Mouse (Mus musculus) kidney, postnatal 25 days (tissue): ENCODE data around the gene Plekha5.
A peak's percentile ranks its signal among the peaks of the same experiment; 100 is the strongest.

Experiments used
- DNase-seq, 2 experiments: peaks; one replicate each; pipeline ENCODE4 v3.0.0; 2021; ENCODE audit warnings: mixed read lengths in 2 of 2

Plekha5 gene

DNA sequence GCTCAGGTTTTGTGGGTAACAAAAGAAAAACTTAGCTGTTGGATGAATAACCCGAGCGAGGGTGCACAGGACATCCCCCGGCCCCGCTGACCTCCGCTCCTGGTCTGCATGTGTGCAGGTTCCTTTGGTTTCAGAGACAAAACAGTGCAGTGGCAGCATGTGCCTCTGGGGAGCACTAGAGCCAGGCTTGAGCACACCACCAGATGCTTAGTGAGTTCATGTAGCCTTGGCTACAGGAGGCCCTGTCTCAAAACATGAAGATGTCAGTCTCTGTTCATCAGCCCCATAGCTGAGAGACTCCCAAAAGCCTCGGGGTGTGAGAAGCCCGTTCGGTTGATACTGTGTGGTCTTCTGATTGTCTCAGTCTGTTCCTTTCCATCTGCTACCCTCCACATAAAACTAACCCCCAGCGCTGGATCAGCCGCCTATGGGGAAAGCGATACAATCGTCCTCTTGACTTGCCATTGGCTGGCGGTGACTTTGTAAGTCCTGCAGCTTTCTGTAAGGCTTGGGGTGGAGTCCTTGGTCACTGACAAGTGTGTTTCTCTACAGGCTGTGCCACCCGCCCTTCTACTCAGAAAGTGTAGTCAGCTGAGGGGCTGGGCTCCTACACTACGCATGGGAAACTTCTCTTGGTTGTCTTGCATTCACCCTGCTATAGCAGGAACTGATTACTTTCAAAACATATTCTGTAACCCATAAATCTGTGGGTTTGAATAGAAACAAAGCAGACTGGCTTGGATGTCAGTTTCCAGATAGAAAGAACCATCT is 32.7 kb downstream of the Plekha5 start:
- DNase-seq = no peak

DNA sequence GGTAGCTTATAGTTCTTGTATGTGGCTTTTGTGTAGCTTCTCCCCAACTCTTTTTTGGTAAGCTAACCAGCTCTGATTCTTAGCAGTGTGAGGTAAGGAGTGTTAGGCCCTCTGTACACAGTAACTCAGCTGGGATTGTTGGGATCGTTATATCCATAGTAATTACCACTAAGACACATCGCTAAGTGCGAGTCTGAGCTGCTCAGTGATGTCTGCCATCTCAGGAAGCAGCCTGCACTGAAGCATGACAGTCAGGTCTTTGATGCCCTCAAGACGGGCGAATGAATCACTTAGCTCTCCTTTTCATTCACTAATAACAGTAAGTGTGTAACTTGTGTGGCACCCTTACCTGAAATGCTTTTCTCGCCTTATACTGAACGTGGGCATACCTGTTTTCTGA is 36.5 kb downstream of the Plekha5 start:
- no peak for DNase-seq

DNA sequence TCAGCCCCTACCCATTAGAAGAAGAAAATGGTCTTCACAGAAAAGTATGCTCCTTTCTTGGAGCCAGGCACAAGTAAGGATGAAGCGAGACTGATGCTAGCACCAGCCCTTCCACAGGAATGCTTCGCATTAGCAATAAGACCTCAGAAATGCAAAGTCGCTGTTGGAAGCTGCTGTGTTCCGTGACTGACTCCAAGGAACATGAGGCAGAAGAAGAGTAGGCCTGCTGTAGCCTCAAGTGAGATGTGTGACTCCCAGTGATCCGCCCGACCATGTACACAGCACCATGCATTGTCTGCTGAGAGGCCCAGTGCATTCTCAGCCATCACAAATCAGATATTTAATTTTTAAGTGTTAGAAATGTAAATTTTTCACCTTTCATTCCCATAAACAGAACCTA is 41.0 kb downstream of the Plekha5 start:
- DNase-seq = no peak

DNA sequence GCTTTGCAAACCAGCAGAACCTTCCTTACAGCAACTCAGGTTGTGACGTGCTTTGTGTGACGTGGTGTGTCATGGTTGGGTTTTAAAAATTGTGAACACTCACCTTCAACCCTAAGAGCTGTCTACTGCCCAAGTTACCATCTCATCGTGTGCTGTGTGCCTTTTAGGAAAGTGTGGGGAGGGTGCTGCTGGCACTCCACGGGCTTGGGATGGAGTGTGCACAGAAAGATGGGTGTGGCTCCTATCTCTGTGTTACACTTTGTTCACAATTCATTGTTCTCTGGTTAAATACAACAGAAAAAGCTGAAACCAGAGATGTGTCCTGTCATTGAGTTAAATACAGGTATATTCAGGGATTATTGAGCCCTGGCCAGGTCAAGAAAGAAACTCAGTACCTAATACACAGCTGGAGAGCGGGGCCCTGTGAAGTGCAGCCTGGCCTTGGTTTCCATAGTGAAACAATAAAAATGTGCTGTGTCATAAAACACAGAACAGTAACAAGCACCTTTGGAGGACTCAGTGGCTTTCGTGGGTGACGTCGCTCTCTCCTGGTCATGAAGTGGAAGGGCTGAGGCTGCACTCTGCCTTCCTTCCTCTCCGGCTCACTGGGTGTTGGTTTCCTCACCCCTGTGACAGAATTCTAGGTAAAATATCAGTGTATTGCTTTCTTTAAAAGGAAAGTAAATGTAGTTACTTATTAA is 42.2 kb downstream of the Plekha5 start:
- peak; percentile 21 to 64 for DNase-seq

DNA sequence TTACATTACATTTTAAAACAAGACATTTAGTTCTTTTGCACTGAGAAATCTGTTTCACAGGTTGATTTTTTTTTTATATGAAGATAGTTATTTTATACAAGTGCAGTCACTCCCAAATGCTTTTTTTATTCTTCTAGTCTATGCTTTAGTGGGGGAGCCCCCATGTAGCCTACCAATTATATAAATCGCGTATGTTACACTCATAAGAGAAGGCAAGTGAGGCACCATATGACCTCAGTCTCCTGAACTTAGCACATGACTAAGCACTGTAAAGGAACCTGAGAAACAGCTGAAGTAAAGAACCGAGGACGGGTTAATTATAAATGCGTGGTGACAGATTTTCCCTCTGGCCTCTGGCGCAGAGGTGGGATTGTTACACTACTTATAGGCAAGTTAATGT is 43.0 kb downstream of the Plekha5 start:
- no peak for DNase-seq

DNA sequence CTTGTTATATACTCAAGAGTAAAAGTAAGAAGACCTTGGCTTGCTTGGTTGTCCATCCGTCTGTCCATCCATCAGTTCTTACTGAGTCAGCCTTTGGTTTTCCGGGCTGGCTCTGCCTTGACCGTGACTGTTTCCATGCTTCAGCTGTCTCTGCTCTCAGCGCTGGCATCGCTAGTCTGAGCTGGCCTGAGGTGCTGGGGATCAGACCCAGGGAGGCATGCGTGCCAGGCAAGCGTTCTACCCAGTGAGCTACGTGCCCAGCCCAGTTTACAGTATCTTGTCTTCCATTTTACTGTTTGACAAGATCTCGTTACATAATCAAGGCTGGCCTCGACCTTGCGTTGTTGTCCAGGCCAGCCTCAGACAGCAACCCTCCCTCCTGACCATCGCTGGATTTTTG is 44.0 kb downstream of the Plekha5 start:
- DNase-seq = no peak

DNA sequence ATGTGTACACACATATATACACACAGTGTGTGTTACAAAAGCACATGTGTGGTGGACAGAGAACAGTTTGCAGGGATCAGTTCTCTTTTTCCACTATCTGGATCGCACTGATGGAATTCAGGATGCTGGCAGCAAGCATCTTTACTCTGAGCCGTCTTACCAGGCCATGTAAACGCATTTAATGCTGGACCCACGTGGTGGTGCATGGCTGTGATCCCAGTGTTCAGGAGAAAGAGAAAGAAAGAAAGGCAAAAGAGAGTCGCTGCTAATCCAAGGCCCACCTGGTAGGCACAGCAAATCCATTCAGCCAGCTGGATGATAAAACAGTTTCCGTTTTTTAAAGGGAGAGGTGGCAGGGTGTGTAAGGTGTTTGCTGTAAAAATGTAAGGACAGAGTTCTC is 45.9 kb downstream of the Plekha5 start:
- no peak for DNase-seq

DNA sequence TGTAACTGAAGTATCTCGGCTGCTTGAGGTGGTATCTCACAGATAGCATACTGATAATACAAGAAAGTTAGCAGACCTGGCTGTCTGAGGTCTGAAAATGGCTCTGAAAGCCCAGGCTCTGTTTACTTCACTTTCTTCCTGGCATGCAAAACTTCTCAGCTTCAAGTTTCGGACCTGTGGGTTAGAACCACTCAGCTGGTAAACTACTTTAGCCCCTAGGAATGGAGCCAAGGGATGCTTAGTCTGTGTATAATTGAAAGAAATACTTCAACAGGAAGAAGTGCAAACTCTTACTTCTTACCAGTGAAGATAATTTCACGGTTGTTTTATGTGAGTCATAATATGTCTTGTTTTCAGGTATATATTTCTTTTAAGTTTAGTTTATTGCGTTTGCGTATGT is 47.9 kb downstream of the Plekha5 start:
- DNase-seq = peak in 1 of 2 experiments; percentile 13

DNA sequence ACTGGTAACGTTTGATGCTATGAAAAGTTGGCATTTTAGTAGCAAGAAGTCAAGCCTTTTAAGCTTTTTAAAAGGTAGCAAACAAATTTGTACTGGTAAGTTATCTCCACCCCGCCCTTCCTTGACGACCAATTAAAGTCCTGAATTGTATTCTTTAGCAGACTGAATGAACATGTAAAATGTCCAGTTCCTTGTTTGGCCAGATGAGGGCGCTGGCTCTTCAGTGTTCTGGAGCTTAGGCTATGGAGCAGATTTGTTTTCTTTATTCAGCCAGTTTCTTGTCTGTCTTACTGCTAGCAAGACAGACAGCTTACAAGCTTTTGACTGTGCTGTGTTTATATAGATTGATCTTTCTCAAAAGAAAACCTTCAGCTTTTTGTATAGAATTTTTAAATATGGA is 48.5 kb downstream of the Plekha5 start:
- DNase-seq = peak; percentile 64 to 77

DNA sequence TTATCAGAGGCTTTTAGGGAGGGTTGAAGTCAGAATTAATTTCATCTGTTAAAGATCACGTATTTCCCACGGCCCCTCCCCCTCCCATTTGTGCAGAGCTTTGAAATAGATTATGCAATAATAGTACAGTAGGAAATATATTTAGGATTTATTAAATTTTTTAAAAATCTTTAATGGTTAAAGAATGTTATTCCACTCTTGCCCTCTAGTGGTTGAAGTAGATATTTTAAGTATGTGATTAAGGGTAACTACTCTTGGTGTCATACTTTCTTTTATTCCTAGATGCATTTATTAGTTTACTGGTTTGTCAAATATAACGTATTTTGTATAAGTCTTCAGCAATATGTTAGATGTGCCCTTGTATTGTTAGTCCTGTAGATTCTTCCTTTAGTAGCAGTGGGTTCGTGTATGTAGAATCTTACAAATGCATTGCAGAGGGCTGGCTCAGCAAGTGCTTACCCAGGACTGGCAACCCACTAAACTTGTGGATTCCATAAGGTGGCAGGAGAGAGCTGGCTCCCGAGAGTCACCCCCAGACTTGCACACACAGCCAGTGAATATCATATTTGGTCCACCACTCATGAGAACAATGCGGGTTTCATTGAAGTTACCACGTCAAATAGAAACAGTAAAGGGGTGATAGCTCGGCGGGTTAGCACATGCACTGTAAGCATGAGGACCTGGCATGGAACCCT is 51.7 kb downstream of the Plekha5 start:
- DNase-seq = no peak

DNA sequence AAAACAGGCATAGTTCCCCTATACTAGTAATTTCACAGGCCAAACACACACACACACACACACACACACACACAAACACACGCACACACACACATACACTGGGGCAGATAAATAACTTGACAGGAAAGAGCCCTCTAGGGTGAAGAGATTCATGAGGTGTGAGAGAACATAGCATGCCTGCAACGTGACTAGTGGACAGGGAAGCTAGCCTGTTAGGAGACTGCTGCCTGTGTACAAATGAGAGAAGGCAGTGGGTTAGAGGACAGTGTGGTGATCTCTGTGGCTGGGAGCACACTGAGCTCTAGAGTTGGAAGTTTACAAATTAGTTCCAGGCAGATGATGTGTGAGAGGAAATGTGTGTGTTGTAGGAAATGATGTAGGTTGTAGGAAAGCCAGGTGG is 53.1 kb downstream of the Plekha5 start:
- DNase-seq = no peak

DNA sequence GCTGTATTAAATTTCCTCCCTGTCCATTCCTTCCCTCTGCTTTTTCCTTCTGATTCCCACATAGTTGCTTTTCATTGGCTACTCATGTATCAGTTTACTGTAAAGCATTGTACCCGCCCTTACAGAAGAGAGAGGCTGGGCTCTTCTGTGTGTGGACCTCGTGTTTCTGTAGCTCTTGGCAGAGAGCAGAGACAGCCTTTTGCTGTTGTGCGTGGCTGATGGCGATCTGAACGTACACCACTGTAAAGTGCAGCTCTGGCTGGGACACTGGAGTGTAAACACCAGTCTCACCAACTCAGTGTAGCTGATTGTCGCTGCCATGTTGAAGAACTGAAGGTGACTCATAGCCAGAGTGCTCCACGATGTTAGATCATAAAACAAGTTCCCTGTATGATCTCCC is 54.2 kb downstream of the Plekha5 start:
- DNase-seq = no peak

DNA sequence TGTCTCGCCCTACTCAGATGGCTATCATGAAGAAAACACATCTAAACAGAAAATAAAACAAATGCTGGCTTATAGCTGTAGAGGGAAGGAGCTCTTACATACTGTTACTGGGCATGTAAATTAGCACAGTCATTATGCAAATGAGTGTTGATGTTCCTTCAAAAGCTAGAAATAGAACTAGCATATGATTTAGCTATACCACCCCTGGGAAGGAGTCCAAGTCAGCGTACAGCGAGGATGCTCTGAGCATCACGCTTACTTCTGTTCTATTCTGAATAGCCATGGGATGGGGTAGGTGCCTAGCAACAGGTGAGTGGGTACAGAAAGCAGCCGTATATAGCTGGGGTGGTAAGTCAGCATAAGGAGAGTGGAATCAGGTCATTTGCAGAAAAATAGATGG is 55.1 kb downstream of the Plekha5 start:
- DNase-seq = no peak

DNA sequence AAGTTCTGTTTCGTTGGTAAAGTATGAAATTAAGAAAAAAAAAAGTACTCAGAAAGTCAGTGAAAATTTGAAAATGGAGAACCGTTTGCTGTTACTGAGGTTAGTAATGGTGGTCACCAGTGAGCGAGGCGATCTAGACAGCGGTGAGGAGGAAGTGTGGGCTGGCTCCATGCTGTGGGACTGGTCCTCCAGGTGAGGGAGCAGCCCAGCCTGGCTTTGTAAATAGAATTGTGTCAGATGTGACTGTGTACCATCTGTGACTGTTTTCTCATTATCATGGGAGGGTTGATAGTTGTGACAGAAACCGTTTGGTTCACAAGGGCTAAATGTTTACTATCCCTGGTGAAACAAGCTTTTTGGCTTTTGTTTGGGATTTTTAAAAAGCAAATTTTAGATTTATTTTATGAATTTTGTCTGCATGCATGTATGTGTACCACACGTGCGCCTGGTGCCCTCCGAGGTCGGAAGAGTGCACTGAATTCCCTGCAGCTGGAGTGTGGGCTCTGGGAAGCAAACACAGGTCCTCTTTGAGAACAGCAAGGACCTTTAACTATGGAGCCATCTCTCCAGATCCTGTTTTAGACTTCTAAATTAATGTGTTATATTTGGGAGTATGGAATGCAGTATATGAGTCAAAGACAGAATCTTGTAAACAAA is 56.7 kb downstream of the Plekha5 start:
- DNase-seq = no peak

DNA sequence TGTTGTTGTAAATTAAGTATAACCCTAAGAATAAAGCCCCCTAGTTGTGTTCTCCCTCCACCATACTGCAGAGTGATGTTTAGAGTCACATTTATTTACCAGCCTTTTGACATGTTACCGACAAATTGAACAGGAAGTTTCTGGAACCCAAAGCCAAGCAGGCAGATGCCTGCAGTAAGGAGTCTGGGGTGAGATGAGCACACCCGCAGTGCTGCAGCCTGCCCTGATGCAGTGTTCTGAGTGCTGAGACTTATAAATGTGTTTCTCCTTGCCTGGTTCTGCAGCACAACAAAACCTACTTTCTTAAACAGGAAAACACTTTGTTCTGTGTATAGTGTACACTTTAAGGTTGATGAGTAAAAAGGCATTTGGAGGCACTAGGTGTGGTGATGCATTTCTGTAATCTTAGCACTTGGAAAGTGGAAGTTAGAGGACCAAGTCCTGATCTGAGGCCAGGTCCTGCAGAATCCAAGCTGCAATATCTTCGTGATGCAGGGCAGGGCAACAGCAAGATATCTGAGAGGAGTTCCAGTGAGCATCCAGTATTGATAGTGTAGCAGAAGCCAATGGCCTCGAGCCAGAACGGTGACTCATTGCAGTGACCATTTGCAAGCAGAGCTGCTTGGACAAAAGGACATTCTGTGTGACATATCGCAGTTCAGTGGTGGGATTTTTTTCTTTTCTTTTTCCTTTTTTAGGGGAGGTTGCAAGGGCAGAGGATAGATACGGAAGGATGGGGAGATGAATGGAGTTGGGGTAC is 58.0 kb downstream of the Plekha5 start:
- DNase-seq = peak; percentile 68 to 76

DNA sequence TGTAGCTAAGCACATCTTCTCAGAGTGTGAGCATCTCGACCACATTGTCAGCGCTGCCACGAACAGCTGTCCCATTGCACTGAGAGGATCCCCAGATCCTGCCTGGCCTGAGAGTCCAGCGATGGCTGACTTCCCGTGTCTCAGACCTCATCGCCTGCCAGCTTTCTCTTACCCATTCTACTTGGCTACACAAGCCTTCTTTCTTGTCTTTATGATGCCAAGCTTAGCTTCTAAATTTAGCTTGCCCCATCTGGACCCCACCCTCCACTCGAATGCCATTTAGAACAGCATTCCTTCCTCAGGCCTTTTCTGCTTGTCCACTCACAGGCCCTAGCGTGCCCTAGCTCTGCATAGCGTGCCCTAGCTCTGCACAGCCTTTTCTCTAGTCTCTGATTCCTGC is 60.3 kb downstream of the Plekha5 start:
- DNase-seq = no peak

DNA sequence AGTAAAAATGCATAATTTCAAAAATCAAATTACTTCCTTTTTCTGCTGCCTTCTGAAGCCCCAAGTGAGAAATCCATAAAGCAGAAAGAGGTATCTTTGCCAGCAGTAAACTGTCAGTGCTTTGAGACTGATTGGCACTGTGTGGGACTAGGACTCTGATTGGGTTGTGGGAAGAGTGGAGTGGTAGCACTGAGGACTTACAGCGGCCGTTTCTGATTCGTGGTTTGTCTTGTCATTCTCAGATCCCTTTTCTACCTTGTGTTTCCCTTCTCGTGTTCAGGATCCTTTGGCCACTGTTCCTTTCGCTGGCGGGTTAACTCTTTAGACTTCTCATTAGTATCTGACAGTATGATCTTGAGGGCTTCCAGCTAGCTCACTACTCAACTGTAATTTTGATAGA is 61.8 kb downstream of the Plekha5 start:
- no peak for DNase-seq

DNA sequence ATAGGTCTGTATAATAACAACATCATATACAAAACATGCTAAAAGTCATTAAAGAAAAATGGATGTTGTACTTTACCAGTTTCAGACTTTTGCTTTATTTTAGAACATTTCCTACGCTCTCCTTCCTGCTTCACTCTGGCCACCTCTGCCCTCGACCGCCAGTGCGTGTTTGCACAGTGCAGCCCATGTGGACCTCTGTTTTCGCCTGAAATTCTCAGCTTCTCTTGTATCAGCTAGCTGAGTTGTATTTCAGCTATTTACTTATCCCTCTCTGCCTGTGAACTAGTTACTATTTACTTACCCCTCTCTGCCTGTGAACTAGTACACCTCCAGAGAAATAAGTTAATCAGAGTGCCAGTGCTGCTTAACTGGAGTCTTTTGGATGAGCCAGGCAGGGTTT is 62.8 kb downstream of the Plekha5 start:
- DNase-seq = no peak

DNA sequence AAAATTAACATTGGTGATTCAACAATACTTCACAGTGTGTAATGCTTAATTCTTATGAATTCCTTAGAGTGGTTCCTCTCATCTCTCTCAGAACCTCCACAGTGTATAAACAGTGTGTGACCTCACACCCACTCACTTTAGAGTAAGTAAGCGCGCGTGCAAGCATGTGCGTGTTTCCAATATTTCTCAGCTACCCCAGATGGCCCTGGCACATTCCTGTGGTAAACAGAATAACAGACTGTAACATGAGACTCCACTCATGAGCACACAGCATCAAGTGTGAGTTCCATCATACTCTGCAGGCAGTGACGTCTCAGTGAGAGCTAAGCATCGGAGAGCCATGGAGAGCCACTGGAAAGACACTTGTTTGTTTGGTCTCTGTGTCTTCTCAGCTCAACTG is 63.6 kb downstream of the Plekha5 start:
- no peak for DNase-seq

DNA sequence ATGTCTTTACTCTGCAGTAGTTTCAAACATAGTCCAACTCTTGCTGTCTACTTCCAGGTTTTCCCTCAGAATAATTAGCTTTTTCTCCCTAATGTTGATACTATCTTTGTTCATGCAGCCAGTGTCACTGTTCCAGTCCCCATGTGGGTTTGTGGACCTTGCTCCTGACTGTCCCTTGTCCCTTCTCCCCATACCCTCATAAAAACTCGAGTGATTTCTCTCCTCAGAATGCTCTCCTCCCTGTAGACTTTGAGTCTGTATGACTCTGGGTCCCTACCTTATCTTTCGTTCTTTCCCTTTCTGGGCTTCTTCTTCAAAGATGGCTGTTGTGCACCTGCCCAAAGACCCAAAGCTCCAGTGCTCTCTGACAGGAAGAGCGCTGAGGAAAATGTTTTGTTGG is 64.8 kb downstream of the Plekha5 start:
- no peak for DNase-seq

DNA sequence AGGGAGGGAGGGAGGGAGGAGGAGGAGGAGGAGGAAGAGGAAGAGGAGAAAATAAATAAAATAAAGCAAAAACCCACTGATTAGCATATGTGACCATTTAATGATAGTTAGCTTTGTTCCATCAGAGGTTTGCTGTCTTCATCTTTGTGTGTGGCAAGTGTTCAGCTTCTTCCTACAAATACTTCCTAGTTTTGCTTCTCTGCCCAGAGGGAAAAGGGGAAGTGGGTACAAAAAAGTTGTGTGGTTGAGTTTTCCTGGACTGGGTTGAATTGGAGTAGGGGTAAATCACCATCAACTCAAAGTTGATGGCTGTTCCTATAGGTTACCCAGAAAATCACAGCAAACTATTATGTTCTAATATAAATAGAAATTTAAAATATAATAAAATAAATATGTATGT is 65.7 kb downstream of the Plekha5 start:
- no peak for DNase-seq

DNA sequence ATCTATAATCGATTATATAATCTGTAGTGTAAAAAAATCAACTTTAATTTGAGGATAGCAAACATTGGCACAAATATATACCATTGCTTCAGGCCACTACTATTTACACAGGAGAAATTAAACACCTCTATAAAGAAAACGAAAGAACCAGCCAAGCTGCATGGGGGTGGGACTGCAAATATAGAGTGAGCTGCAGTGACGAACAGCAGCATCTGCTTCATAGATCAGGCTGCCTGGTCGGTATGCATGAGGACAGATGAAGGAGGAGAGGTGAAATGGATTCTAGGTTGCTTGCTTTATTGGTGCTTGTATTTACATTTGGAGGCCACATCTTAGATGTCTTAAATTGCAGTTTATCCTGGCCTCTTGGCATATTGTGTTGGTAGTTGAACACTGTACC is 66.4 kb downstream of the Plekha5 start:
- DNase-seq = no peak
